Mouse (Mus musculus) lung, embryonic 15.5 days (tissue): ENCODE data around the gene Map3k21. TPM values are rescaled to one million over a fixed set of nuclear protein-coding genes. Genes with fewer than 3 reads are reported as not detected.
A peak's percentile ranks its signal among the peaks of the same experiment; 100 is the strongest.

Experiments
- ATAC-seq: fragments of 200-750 bp; cut with Nextera tagmentation; 2 replicates; pipeline ENCODE4 v1.8.0; 2017; ENCODE audit warnings: moderate number of reproducible peaks, borderline replicate concordance; ENCODE audit not compliant: low FRiP score, low TSS enrichment; ENCODE audit errors: extremely low read depth
- H3K27ac ChIP-seq: fragments of 300-500 bp; sonication (generic); 2 replicates; pipeline ENCODE4 v1.5.1; 2015; ENCODE audit warnings: moderate library complexity, mild to moderate bottlenecking, inconsistent platforms
- H3K27me3 ChIP-seq: fragments of 300-500 bp; sonication (generic); 2 replicates; pipeline ENCODE4 v1.6.1; 2015; ENCODE audit warnings: inconsistent platforms
- H3K36me3 ChIP-seq: fragments of 300-500 bp; sonication (generic); 2 replicates; pipeline ENCODE4 v1.6.1; 2015; ENCODE audit warnings: inconsistent platforms
- H3K4me1 ChIP-seq: fragments of 300-500 bp; sonication (generic); 2 replicates; pipeline ENCODE4 v1.6.1; 2015; ENCODE audit warnings: inconsistent platforms
- H3K4me2 ChIP-seq: fragments of 300-500 bp; sonication (generic); 2 replicates; pipeline ENCODE4 v1.6.1; 2015; ENCODE audit warnings: inconsistent platforms, mild to moderate bottlenecking, moderate library complexity
- H3K4me3 ChIP-seq: fragments of 300-500 bp; sonication (generic); 2 replicates; pipeline ENCODE4 v1.5.1; 2015; ENCODE audit warnings: mild to moderate bottlenecking, inconsistent platforms
- H3K9ac ChIP-seq: fragments of 300-500 bp; sonication (generic); 2 replicates; pipeline ENCODE4 v1.6.1; 2015; ENCODE audit warnings: inconsistent platforms
- H3K9me3 ChIP-seq: fragments of 300-500 bp; sonication (generic); 2 replicates; pipeline ENCODE4 v1.6.1; 2016; ENCODE audit warnings: inconsistent platforms
- WGBS: fragments of 180-500 bp; shearing (Covaris S2); methylation state at CpG from one replicate; pipeline ENCODE4 v1.1.7; 2015; 5-methylcytosine and 5-hydroxymethylcytosine counted together
- polyA plus RNA-seq: library from polyadenylated mRNA; unstranded; fragments of >200 nt; fragmentation: Nextera tagmentation; extraction: Ambion mirVana; gene quantifications from 2 replicates; pipeline ENCODE4 v1.2.1, GENCODE M21; 2015

Map3k21 gene
- polyA plus RNA-seq: 2.7 and 3.3 TPM in 2 replicates

GRCm38 (mm10) chr8:125910365-125911228, at the start of gene Map3k21:
TSS of gene Map3k21 (plus strand) at chr8:125910450.
- under 1% methylated on average over 70 of the region's 93 CpGs for WGBS
- peak within 1 kb of the TSS; percentile 56 for H3K9ac ChIP-seq
- peak within 1 kb of the TSS; percentile 71 for H3K27ac ChIP-seq
- peak within 1 kb of the TSS; percentile 57 for H3K4me3 ChIP-seq
- peaks cover 17% of the 10 kb centered on the region for H3K4me1 ChIP-seq
- no peaks in the 10 kb centered on the region for H3K9me3 ChIP-seq
- H3K4me2 ChIP-seq: peak within 1 kb of the TSS; percentile 92
- ATAC-seq: peak; percentile 20; the same call in 1 of the 2 replicates
- peaks cover 41% of the 10 kb centered on the region for H3K27me3 ChIP-seq
- no peaks in the 10 kb centered on the region for H3K36me3 ChIP-seq

DNA sequence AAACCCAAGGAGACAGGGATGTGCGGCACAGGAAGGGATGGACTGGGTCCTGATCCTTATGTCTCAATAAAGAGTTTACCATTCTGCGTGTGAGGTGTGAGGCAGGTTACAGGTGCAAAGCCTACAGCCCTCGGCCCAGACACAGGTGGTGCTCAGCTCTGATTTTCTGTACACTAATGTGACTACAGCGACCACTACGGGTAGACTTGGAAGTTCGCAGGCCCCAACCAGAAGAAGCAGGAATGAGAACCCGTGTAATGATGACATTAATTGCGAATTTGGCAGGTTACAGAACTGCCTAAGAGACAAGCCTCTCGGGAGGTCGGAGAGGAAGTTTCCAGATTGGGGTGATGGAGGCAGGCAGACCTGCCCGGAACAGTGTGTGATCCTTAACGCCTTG, 44.1 kb upstream of the Map3k21 start:
- no peaks in the 10 kb centered on the region; the same call in 1 of the 2 replicates for H3K27me3 ChIP-seq
- H3K4me1 ChIP-seq: peaks cover 15% of the 10 kb centered on the region
- H3K4me3 ChIP-seq: no peak overlapping the region
- H3K27ac ChIP-seq: no peak overlapping the region
- 60% methylated on average over 12 of the region's 12 CpGs for WGBS
- no peak overlapping the region for H3K4me2 ChIP-seq
- no peaks in the 10 kb centered on the region for H3K9me3 ChIP-seq
- H3K36me3 ChIP-seq: no peaks in the 10 kb centered on the region
- no peak overlapping the region for H3K9ac ChIP-seq
- no peak for ATAC-seq

GRCm38 (mm10) chr8:125868552-125868951, 41.7 kb upstream of the Map3k21 start:
- no peak for ATAC-seq
- H3K9ac ChIP-seq: no peak overlapping the region
- H3K4me1 ChIP-seq: peaks cover 29% of the 10 kb centered on the region
- no peak overlapping the region for H3K4me2 ChIP-seq
- no peaks in the 10 kb centered on the region for H3K9me3 ChIP-seq
- H3K4me3 ChIP-seq: no peak overlapping the region
- H3K27ac ChIP-seq: no peak overlapping the region
- WGBS: 44% methylated on average over 7 of the region's 7 CpGs
- H3K36me3 ChIP-seq: no peaks in the 10 kb centered on the region
- H3K27me3 ChIP-seq: no peaks in the 10 kb centered on the region; the same call in 1 of the 2 replicates

GRCm38 (mm10) chr8:125869739-125870138, 40.5 kb upstream of the Map3k21 start:
- no peak for ATAC-seq
- H3K36me3 ChIP-seq: no peaks in the 10 kb centered on the region
- no peak overlapping the region for H3K4me3 ChIP-seq
- 72% methylated on average over 3 of the region's 3 CpGs for WGBS
- no peak overlapping the region for H3K27ac ChIP-seq
- no peak overlapping the region for H3K4me2 ChIP-seq
- H3K27me3 ChIP-seq: no peaks in the 10 kb centered on the region; the same call in 1 of the 2 replicates
- H3K9me3 ChIP-seq: no peaks in the 10 kb centered on the region
- peaks cover 30% of the 10 kb centered on the region for H3K4me1 ChIP-seq
- no peak overlapping the region for H3K9ac ChIP-seq

GRCm38 (mm10) chr8:125870179-125870702, 40.0 kb upstream of the Map3k21 start:
- Histone ChIP-seq H3K27ac (no peak overlapping the region), H3K4me3 (no peak overlapping the region), H3K9ac (no peak overlapping the region), H3K4me1 (peaks cover 30% of the 10 kb centered on the region), H3K36me3 (no peaks in the 10 kb centered on the region), H3K9me3 (no peaks in the 10 kb centered on the region), H3K27me3 (no peaks in the 10 kb centered on the region; the same call in 1 of the 2 replicates), H3K4me2 (no peak overlapping the region)
- 17% methylated on average over 6 of the region's 6 CpGs for WGBS
- 0 out of 2 replicates have a peak, but pooled peaks have one; percentile 12 for ATAC-seq

DNA sequence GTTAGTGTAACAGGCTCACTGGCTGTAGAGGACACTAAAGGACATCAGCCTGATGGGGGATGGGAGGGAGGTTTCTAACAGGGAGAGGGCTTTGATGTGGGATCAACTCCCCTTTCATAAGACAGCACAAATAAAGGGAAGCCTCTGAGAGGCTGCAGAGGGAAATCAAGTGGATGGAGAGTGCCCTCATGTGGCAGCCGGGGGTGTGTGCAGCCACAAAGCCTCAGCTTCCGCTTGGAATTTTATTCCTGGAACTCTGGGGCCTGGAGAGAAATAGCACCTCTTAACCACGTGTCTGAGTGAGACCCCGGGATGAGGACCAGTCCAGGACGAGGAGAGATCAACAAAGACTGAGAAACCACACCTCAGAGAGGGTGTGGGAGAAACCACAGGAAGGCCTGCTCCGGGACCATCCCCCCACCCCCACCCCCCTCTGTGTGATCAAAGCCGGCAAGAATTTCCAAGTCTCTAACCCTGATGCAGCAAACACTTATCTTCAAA, 39.4 kb upstream of the Map3k21 start:
- Histone ChIP-seq H3K4me3 (no peak overlapping the region), H3K9ac (no peak overlapping the region), H3K36me3 (no peaks in the 10 kb centered on the region), H3K4me2 (peak overlapping the region; percentile 35; the same call in 1 of the 2 replicates), H3K4me1 (peaks cover 30% of the 10 kb centered on the region), H3K27ac (no peak overlapping the region), H3K9me3 (no peaks in the 10 kb centered on the region), H3K27me3 (no peaks in the 10 kb centered on the region; the same call in 1 of the 2 replicates)
- under 1% methylated on average over 7 of the region's 7 CpGs for WGBS
- ATAC-seq: peak; percentile 41

DNA sequence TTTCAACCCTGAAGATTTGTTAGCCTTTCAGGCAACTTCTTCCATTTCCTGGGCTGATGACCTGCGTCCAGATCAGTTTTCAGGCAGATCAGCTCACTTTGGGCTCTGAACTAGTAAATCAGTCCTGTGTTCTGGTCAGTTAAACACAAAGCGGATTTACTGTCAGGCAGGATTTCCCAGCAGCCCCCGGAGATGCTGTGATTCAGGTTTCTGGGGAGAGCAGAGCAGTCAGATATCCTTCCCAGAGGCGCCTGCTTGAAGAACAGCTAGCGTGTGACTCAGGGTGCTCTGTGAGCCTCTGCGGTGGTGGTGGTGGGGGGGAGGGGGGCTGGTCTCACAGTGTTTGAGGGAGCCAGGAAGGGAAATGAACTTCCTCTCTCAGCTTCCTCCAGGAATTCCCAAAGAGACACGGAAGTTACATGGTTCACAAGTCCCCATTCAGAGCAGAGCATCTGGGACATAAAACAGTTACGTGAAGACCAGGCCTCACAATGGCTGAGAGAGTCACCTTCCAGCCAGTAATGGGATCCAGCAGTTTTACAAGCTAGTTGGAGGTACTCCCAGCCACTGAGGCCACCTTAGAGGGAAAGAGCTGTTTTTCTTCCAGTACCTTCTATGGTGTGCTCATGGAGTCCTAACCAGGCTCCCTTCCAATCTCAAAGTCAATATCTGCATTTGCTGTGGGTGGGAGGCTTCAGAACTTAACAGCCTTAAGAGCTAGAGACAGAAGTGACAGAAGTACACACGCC, 37.6 kb upstream of the Map3k21 start:
- H3K4me1 ChIP-seq: peaks cover 30% of the 10 kb centered on the region
- 47% methylated on average over 9 of the region's 9 CpGs for WGBS

GRCm38 (mm10) chr8:125873250-125873534, 37.1 kb upstream of the Map3k21 start:
- Histone ChIP-seq H3K27ac (0 out of 2 replicates have a peak overlapping the region, but pooled peaks have one; percentile 56), H3K9me3 (no peaks in the 10 kb centered on the region), H3K4me2 (no peak overlapping the region), H3K27me3 (no peaks in the 10 kb centered on the region; the same call in 1 of the 2 replicates), H3K9ac (no peak overlapping the region), H3K4me1 (peaks cover 30% of the 10 kb centered on the region), H3K36me3 (no peaks in the 10 kb centered on the region), H3K4me3 (no peak overlapping the region)
- WGBS: 59% methylated on average over 2 of the region's 2 CpGs
- peak; percentile 52; the same call in 1 of the 2 replicates for ATAC-seq

More for the DNA sequence above, 37.6 kb upstream of the Map3k21 start:
- Histone ChIP-seq H3K9ac (no peak overlapping the region), H3K36me3 (no peaks in the 10 kb centered on the region), H3K27ac (peak overlapping the region; percentile 56; the same call in 1 of the 2 replicates), H3K4me2 (no peak overlapping the region), H3K9me3 (no peaks in the 10 kb centered on the region), H3K4me3 (no peak overlapping the region), H3K27me3 (no peaks in the 10 kb centered on the region; the same call in 1 of the 2 replicates)
- ATAC-seq: no peak

DNA sequence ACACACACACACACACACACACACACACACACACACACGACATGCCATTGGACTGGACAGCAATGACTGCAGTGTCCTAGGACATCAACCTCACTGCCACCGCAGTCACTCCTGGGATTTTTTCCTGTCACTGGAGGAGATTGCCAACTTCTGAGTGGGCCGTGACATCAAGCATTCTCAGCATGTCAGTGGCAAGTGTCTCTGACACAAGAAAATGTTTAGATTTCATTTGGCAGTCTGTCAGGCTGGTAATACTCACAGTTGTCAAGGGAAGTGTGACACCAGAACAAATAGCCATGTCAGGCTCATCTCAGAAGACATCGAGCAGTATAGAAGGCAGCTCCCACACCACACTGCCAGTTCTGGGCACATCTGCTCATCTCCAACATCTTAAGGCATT, 29.8 kb upstream of the Map3k21 start:
- ATAC-seq: peak; percentile 72; the same call in 1 of the 2 replicates
- Histone ChIP-seq H3K9ac (no peak overlapping the region), H3K4me1 (no peaks in the 10 kb centered on the region), H3K4me3 (no peak overlapping the region), H3K4me2 (no peak overlapping the region), H3K27ac (no peak overlapping the region), H3K36me3 (no peaks in the 10 kb centered on the region), H3K27me3 (no peaks in the 10 kb centered on the region), H3K9me3 (peaks cover 4% of the 10 kb centered on the region; the same call in 1 of the 2 replicates)
- 44% methylated on average over 4 of the region's 4 CpGs for WGBS

DNA sequence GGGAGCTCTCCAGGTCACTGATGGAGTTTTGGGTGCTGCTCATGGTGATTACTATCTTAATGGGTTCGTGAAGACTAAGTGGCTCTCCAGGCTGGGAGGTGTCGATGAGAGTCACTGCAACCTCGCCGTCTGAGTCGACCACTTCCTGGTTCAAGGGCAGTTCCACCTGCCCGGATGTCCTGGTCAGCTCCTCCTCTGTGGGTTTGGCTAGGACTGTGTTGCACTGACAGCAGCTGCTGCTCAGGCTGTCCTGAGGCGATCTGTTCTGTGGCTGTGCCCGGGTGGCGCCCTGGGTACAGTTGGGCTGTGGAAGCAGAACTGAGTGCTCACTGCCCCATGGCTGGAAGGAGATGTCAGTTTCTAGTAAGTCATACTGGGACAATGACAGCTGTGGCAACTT, 22.7 kb upstream of the Map3k21 start:
- no peaks in the 10 kb centered on the region for H3K4me1 ChIP-seq
- no peak overlapping the region for H3K4me3 ChIP-seq
- no peak for ATAC-seq
- H3K27ac ChIP-seq: no peak overlapping the region
- H3K36me3 ChIP-seq: no peaks in the 10 kb centered on the region
- 70% methylated on average over 9 of the region's 9 CpGs for WGBS
- H3K9me3 ChIP-seq: peaks cover 4% of the 10 kb centered on the region; the same call in 1 of the 2 replicates
- no peak overlapping the region for H3K9ac ChIP-seq
- H3K27me3 ChIP-seq: no peaks in the 10 kb centered on the region
- H3K4me2 ChIP-seq: no peak overlapping the region

DNA sequence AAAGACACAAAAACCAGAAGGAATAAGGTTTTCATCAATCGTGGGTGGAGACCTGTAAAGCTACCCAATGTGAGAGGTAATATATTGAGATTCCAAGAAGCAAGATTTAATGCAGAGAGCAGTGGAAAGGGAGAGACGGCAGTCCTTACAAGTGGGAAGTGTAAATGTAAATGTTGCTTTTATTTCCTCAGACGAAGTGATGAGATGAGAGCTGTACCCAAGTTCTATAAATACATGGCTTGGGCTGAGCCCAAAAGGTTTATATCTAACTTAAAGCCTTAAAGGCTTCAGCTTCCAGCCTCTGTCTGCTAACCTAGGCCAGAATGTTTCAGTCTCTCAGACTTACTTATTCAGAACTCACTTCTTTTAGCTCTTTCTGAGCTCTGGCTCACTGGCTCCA, 20.3 kb upstream of the Map3k21 start:
- no peak overlapping the region for H3K27ac ChIP-seq
- H3K4me1 ChIP-seq: no peaks in the 10 kb centered on the region
- peaks cover 3% of the 10 kb centered on the region; the same call in 1 of the 2 replicates for H3K9me3 ChIP-seq
- H3K36me3 ChIP-seq: no peaks in the 10 kb centered on the region
- WGBS: 52% methylated on average over 3 of the region's 3 CpGs
- no peak overlapping the region for H3K4me2 ChIP-seq
- no peak overlapping the region for H3K4me3 ChIP-seq
- no peaks in the 10 kb centered on the region for H3K27me3 ChIP-seq
- H3K9ac ChIP-seq: no peak overlapping the region
- no peak for ATAC-seq
